Mouse (Mus musculus) kidney, adult 2 months (tissue): ENCODE data around the gene Fam53b. TPM values are rescaled to one million over a fixed set of nuclear protein-coding genes. Genes with fewer than 3 reads are reported as not detected.

ENCODE experiments used
- DNase-seq: peaks from one replicate; pipeline ENCODE4 v3.0.0; 2021
- H3K27ac ChIP-seq: fragments of 200-500 bp; 2 replicates; pipeline ENCODE4 v1.5.1; 2012; ENCODE audit warnings: low read depth, low read length, control low read depth, inconsistent platforms; ENCODE audit not compliant: insufficient read depth
- H3K27me3 ChIP-seq: fragments of 200-500 bp; replicated peaks from 2 replicates; pipeline ENCODE4 v1.6.1; 2012; ENCODE audit warnings: mild to moderate bottlenecking, moderate library complexity, low read length, inconsistent platforms; ENCODE audit not compliant: control insufficient read depth, insufficient read depth
- H3K36me3 ChIP-seq: fragments of 200-500 bp; 2 replicates; pipeline ENCODE4 v1.6.1; 2012; ENCODE audit warnings: mild to moderate bottlenecking, moderate library complexity, low read length, inconsistent platforms; ENCODE audit not compliant: control insufficient read depth, insufficient read depth
- H3K4me1 ChIP-seq: fragments of 200-500 bp; 2 replicates; pipeline ENCODE4 v1.6.1; 2011; ENCODE audit warnings: low read length; ENCODE audit not compliant: control insufficient read depth, insufficient read depth
- H3K4me3 ChIP-seq: fragments of 200-500 bp; 2 replicates; pipeline ENCODE4 v1.5.1; 2011; ENCODE audit warnings: mild to moderate bottlenecking, low read depth, low read length, control low read depth; ENCODE audit not compliant: insufficient read depth
- CTCF ChIP-seq: fragments of 200-500 bp; conservative IDR thresholded peaks from 2 replicates; pipeline ENCODE4 v1.5.1; 2011; ENCODE audit warnings: low read depth, mild to moderate bottlenecking, control low read depth, low read length, moderate library complexity, mixed read lengths; ENCODE audit not compliant: insufficient read depth, insufficient read length
- POLR2A ChIP-seq: fragments of 200-500 bp; IDR thresholded peaks from one replicate; pipeline ENCODE4 v1.6.1; 2011; ENCODE audit warnings: low read depth, low read length, control low read depth
- WGBS: fragments of 180-500 bp; shearing (Covaris S2); methylation state at CpG from one replicate; pipeline ENCODE4 v1.1.7; 2018; 5-methylcytosine and 5-hydroxymethylcytosine counted together
- polyA plus RNA-seq: library from polyadenylated mRNA; depleted of rRNA; stranded (reverse); fragments of >200 nt; gene quantifications from 2 replicates; pipeline ENCODE4 v1.2.3, GENCODE M21; 2012

Gene Fam53b
- polyA plus RNA-seq, 1 experiment: 29.3 TPM

- Histone ChIP-seq H3K4me3 (no peak overlapping the region), H3K27me3 (no peaks in the 10 kb centered on the region), H3K27ac (peak overlapping the region; percentile 94), H3K36me3 (no peaks in the 10 kb centered on the region), H3K4me1 (peaks cover 31% of the 10 kb centered on the region)
- 37% methylated on average over 1 of the region's 1 CpGs for WGBS
- DNase-seq: peak; percentile 94
- peak; percentile 93 for TF ChIP-seq CTCF
- TF ChIP-seq POLR2A: no peak
Measured at GRCm38 (mm10) chr7:132810879-132811278, 2.8 kb downstream of the Fam53b start.

- DNase-seq: peak; percentile 64
- H3K4me1 ChIP-seq: peaks cover 36% of the 10 kb centered on the region
- TF ChIP-seq CTCF (no peak), POLR2A (no peak)
- no peaks in the 10 kb centered on the region for H3K36me3 ChIP-seq
- 18% methylated on average over 6 of the region's 6 CpGs for WGBS
- peak overlapping the region; percentile 94 for H3K27ac ChIP-seq
- H3K4me3 ChIP-seq: no peak overlapping the region
- no peaks in the 10 kb centered on the region for H3K27me3 ChIP-seq
Measured at GRCm38 (mm10) chr7:132810368-132810767, 3.3 kb downstream of the Fam53b start.

GRCm38 (mm10) chr7:132809721-132810120 is 4.0 kb downstream of the Fam53b start:
- 46% methylated on average over 6 of the region's 6 CpGs for WGBS
- TF ChIP-seq CTCF (no peak), POLR2A (no peak)
- Histone ChIP-seq H3K36me3 (no peaks in the 10 kb centered on the region), H3K27ac (peak overlapping the region; percentile 94), H3K4me1 (peaks cover 40% of the 10 kb centered on the region), H3K27me3 (no peaks in the 10 kb centered on the region), H3K4me3 (no peak overlapping the region)
- DNase-seq: no peak

GRCm38 (mm10) chr7:132808841-132809682 is 4.6 kb downstream of the Fam53b start:
- TF ChIP-seq POLR2A: no peak
- TF ChIP-seq CTCF: no peak
- no peaks in the 10 kb centered on the region for H3K36me3 ChIP-seq
- 25% methylated on average over 20 of the region's 20 CpGs for WGBS
- H3K27me3 ChIP-seq: no peaks in the 10 kb centered on the region
- DNase-seq: peak; percentile 44
- H3K4me1 ChIP-seq: peaks cover 43% of the 10 kb centered on the region
- peak overlapping the region; percentile 94 for H3K27ac ChIP-seq
- H3K4me3 ChIP-seq: no peak overlapping the region

- peak; percentile 29 for DNase-seq
- WGBS: 47% methylated on average over 7 of the region's 7 CpGs
- no peak overlapping the region for H3K4me3 ChIP-seq
- peak overlapping the region; percentile 86 for H3K27ac ChIP-seq
- H3K27me3 ChIP-seq: no peaks in the 10 kb centered on the region
- TF ChIP-seq CTCF: no peak
- TF ChIP-seq POLR2A: no peak
- H3K36me3 ChIP-seq: no peaks in the 10 kb centered on the region
- H3K4me1 ChIP-seq: peaks cover 49% of the 10 kb centered on the region
Measured at GRCm38 (mm10) chr7:132808051-132808796, 5.5 kb downstream of the Fam53b start.

GRCm38 (mm10) chr7:132806926-132807857 is 6.5 kb downstream of the Fam53b start:
- DNase-seq: peak; percentile 88
- H3K36me3 ChIP-seq: no peaks in the 10 kb centered on the region
- TF ChIP-seq POLR2A (no peak), CTCF (no peak)
- H3K27ac ChIP-seq: peak overlapping the region; percentile 79
- no peak overlapping the region for H3K4me3 ChIP-seq
- H3K4me1 ChIP-seq: peaks cover 59% of the 10 kb centered on the region
- H3K27me3 ChIP-seq: no peaks in the 10 kb centered on the region
- 56% methylated on average over 13 of the region's 13 CpGs for WGBS

- H3K27ac ChIP-seq: peak overlapping the region; percentile 79
- no peak for DNase-seq
- no peaks in the 10 kb centered on the region for H3K36me3 ChIP-seq
- no peak for TF ChIP-seq POLR2A
- no peak for TF ChIP-seq CTCF
- WGBS: 61% methylated on average over 5 of the region's 5 CpGs
- no peaks in the 10 kb centered on the region for H3K27me3 ChIP-seq
- no peak overlapping the region for H3K4me3 ChIP-seq
- peaks cover 68% of the 10 kb centered on the region for H3K4me1 ChIP-seq
Measured at GRCm38 (mm10) chr7:132806286-132806685, 7.4 kb downstream of the Fam53b start.
